Mouse (Mus musculus): Measurements from ENCODE around the gene Spata3. TPM values are rescaled to one million over a fixed set of nuclear protein-coding genes. Genes with fewer than 3 reads are reported as not detected.

Spata3 gene
- total and polyA plus RNA-seq, 3 experiments = not detected

- no peak for DNase-seq (ENCODE audit: low spot score)
Observed at GRCm38 (mm10) chr1:85993541-85993940, 23.1 kb upstream of the Spata3 start.

GRCm38 (mm10) chr1:85997221-85997620 lies 19.4 kb upstream of the Spata3 start:
- Histone ChIP-seq H3K27me3 (ENCODE audit: insufficient read depth, low read length) (peaks cover 3% of the 10 kb centered on the region), H3K9me3 (replicated peaks) (peaks cover 4% of the 10 kb centered on the region), H3K4me3 (ENCODE audit: low read depth, low read length) (no peak overlapping the region), H3K4me1 (ENCODE audit: insufficient read depth, low read depth, low read length) (no peaks in the 10 kb centered on the region), H3K36me3 (replicated peaks) (no peaks in the 10 kb centered on the region)
- no peak for TF ChIP-seq TAL1 (conservative IDR thresholded peaks at IDR 0.05; ENCODE audit: low read depth, low read length)
- no peak for TF ChIP-seq GATA2 (IDR thresholded peaks at IDR 0.05; ENCODE audit: borderline replicate concordance, low read depth, low read length)
- no peak for TF ChIP-seq CTCF (IDR thresholded peaks at IDR 0.05; ENCODE audit: low read depth, low read length)
- TF ChIP-seq POLR2AphosphoS5 (IDR thresholded peaks at IDR 0.05; ENCODE audit: insufficient replicate concordance, low read depth, low read length) = no peak
- no peak for TF ChIP-seq GATA1 (IDR thresholded peaks at IDR 0.05; ENCODE audit: borderline replicate concordance, low read length)
- no peak for DNase-seq (ENCODE audit: low spot score)
- no peak for ATAC-seq (ENCODE audit: extremely low read depth, insufficient number of reproducible peaks, low FRiP score, poor library complexity, severe bottlenecking)

More at GRCm38 (mm10) chr1:85993541-85993940, 23.1 kb upstream of the Spata3 start:
- Histone ChIP-seq H3K36me3 (replicated peaks) (no peaks in the 10 kb centered on the region), H3K4me1 (ENCODE audit: insufficient read depth, low read depth, low read length) (no peaks in the 10 kb centered on the region), H3K4me3 (ENCODE audit: low read depth, low read length) (no peak overlapping the region), H3K27me3 (ENCODE audit: insufficient read depth, low read length) (peaks cover 12% of the 10 kb centered on the region), H3K9me3 (replicated peaks) (peaks cover 4% of the 10 kb centered on the region)
- no peak for TF ChIP-seq GATA1 (IDR thresholded peaks at IDR 0.05; ENCODE audit: borderline replicate concordance, low read length)
- TF ChIP-seq TAL1 (conservative IDR thresholded peaks at IDR 0.05; ENCODE audit: low read depth, low read length) = no peak
- TF ChIP-seq POLR2AphosphoS5 (IDR thresholded peaks at IDR 0.05; ENCODE audit: insufficient replicate concordance, low read depth, low read length) = no peak
- no peak for TF ChIP-seq GATA2 (IDR thresholded peaks at IDR 0.05; ENCODE audit: borderline replicate concordance, low read depth, low read length)
- no peak for TF ChIP-seq CTCF (IDR thresholded peaks at IDR 0.05; ENCODE audit: low read depth, low read length)
- ATAC-seq (ENCODE audit: extremely low read depth, insufficient number of reproducible peaks, low FRiP score, poor library complexity, severe bottlenecking) = no peak

DNA sequence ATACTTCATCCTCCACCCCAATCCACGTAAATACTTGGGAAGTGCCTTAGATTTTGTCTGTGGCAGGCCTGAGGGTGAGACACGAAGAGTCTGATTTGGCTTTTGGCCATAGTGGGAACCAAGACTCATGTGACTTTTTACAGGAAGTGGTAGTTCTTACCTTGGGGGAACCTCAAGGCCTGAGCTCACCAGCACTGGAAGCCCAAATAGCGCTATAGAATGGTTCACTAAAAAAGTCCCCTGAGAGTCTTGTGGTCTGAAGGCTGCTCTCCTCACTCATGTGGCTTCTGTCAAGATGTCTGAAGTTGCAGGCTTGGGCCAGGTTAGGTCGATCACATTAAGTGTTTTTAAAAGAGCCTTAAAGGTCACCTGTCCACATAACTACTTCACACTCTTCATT lies 18.6 kb upstream of the Spata3 start:
- no peak for ATAC-seq (ENCODE audit: extremely low read depth, insufficient number of reproducible peaks, low FRiP score, poor library complexity, severe bottlenecking)
- DNase-seq (ENCODE audit: low spot score) = no peak
- H3K4me1 ChIP-seq (ENCODE audit: insufficient read depth, low read depth, low read length) = no peaks in the 10 kb centered on the region

GRCm38 (mm10) chr1:85999853-86000570 lies 16.6 kb upstream of the Spata3 start:
- Histone ChIP-seq H3K4me3 (ENCODE audit: low read depth, low read length) (no peak overlapping the region), H3K4me1 (ENCODE audit: insufficient read depth, low read depth, low read length) (no peaks in the 10 kb centered on the region), H3K36me3 (replicated peaks) (no peaks in the 10 kb centered on the region), H3K9me3 (replicated peaks) (peaks cover 4% of the 10 kb centered on the region), H3K27me3 (ENCODE audit: insufficient read depth, low read length) (peaks cover 2% of the 10 kb centered on the region; the same call in 1 of the 2 replicates)
- DNase-seq (ENCODE audit: low spot score) (no peak), ATAC-seq (ENCODE audit: extremely low read depth, insufficient number of reproducible peaks, low FRiP score, poor library complexity, severe bottlenecking) (no peak)
- TF ChIP-seq TAL1 (conservative IDR thresholded peaks at IDR 0.05; ENCODE audit: low read depth, low read length) (no peak), GATA1 (IDR thresholded peaks at IDR 0.05; ENCODE audit: borderline replicate concordance, low read length) (no peak), CTCF (IDR thresholded peaks at IDR 0.05; ENCODE audit: low read depth, low read length) (no peak), GATA2 (IDR thresholded peaks at IDR 0.05; ENCODE audit: borderline replicate concordance, low read depth, low read length) (no peak), POLR2AphosphoS5 (IDR thresholded peaks at IDR 0.05; ENCODE audit: insufficient replicate concordance, low read depth, low read length) (no peak)

More for the DNA sequence above, 18.6 kb upstream of the Spata3 start:
- TF ChIP-seq TAL1 (conservative IDR thresholded peaks at IDR 0.05; ENCODE audit: low read depth, low read length) (no peak), POLR2AphosphoS5 (IDR thresholded peaks at IDR 0.05; ENCODE audit: insufficient replicate concordance, low read depth, low read length) (no peak), CTCF (IDR thresholded peaks at IDR 0.05; ENCODE audit: low read depth, low read length) (no peak), GATA2 (IDR thresholded peaks at IDR 0.05; ENCODE audit: borderline replicate concordance, low read depth, low read length) (no peak), GATA1 (IDR thresholded peaks at IDR 0.05; ENCODE audit: borderline replicate concordance, low read length) (no peak)
- H3K4me3 ChIP-seq (ENCODE audit: low read depth, low read length) = no peak overlapping the region
- peaks cover 2% of the 10 kb centered on the region for H3K27me3 ChIP-seq (ENCODE audit: insufficient read depth, low read length)
- no peaks in the 10 kb centered on the region for H3K36me3 ChIP-seq (replicated peaks)
- peaks cover 4% of the 10 kb centered on the region for H3K9me3 ChIP-seq (replicated peaks)

DNA sequence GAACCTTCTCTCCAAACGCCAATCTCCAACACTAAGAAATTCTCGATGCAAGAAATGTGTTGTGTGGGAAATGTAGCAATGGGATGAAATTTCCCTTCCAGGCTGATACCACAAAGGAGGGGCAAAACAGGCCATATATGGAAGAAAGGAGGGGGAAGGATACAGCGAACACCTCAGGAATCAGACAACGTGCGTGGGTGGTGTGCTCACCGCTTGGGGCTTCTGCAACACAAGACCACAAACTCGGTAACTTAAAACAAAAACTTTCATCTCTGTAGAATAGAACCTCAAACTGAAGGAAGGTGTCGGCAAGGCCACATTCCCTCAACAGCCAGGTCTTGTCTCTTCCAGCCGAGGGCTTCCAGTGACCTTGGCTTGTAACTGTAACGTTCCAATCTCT lies 11.1 kb upstream of the Spata3 start:
- H3K4me3 ChIP-seq (ENCODE audit: low read depth, low read length) = no peak overlapping the region
- DNase-seq (ENCODE audit: low spot score) (no peak), ATAC-seq (ENCODE audit: extremely low read depth, insufficient number of reproducible peaks, low FRiP score, poor library complexity, severe bottlenecking) (no peak)
- no peaks in the 10 kb centered on the region for H3K4me1 ChIP-seq (ENCODE audit: insufficient read depth, low read depth, low read length)
- H3K36me3 ChIP-seq (replicated peaks) = no peaks in the 10 kb centered on the region
- TF ChIP-seq POLR2AphosphoS5 (IDR thresholded peaks at IDR 0.05; ENCODE audit: insufficient replicate concordance, low read depth, low read length) (no peak), GATA1 (IDR thresholded peaks at IDR 0.05; ENCODE audit: borderline replicate concordance, low read length) (no peak), GATA2 (IDR thresholded peaks at IDR 0.05; ENCODE audit: borderline replicate concordance, low read depth, low read length) (no peak), TAL1 (conservative IDR thresholded peaks at IDR 0.05; ENCODE audit: low read depth, low read length) (no peak), CTCF (IDR thresholded peaks at IDR 0.05; ENCODE audit: low read depth, low read length) (no peak)
- H3K9me3 ChIP-seq (replicated peaks) = no peaks in the 10 kb centered on the region
- peaks cover 11% of the 10 kb centered on the region; the same call in 1 of the 2 replicates for H3K27me3 ChIP-seq (ENCODE audit: insufficient read depth, low read length)

GRCm38 (mm10) chr1:86006040-86006439 lies 10.6 kb upstream of the Spata3 start:
- no peaks in the 10 kb centered on the region for H3K9me3 ChIP-seq (replicated peaks)
- H3K36me3 ChIP-seq (replicated peaks) = no peaks in the 10 kb centered on the region
- no peak overlapping the region for H3K4me3 ChIP-seq (ENCODE audit: low read depth, low read length)
- ATAC-seq (ENCODE audit: extremely low read depth, insufficient number of reproducible peaks, low FRiP score, poor library complexity, severe bottlenecking) (no peak), DNase-seq (ENCODE audit: low spot score) (no peak)
- TF ChIP-seq CTCF (IDR thresholded peaks at IDR 0.05; ENCODE audit: low read depth, low read length) (no peak), POLR2AphosphoS5 (IDR thresholded peaks at IDR 0.05; ENCODE audit: insufficient replicate concordance, low read depth, low read length) (no peak), GATA2 (IDR thresholded peaks at IDR 0.05; ENCODE audit: borderline replicate concordance, low read depth, low read length) (no peak), GATA1 (IDR thresholded peaks at IDR 0.05; ENCODE audit: borderline replicate concordance, low read length) (no peak), TAL1 (conservative IDR thresholded peaks at IDR 0.05; ENCODE audit: low read depth, low read length) (no peak)
- H3K27me3 ChIP-seq (ENCODE audit: insufficient read depth, low read length) = peaks cover 11% of the 10 kb centered on the region; the same call in 1 of the 2 replicates
- H3K4me1 ChIP-seq (ENCODE audit: insufficient read depth, low read depth, low read length) = no peaks in the 10 kb centered on the region

All from G1E (cell line).